ENCODE assay signal across 26 mouse cellular contexts in genomic region chr8:58023426-58024176, GRCm38 (mm10).
"Had no signal": no experiment of that assay in that cellular context is flagged by ENCODE, and none has a peak within 500 bp of the region (broad histone marks: within the 10 kb centered on the region; RNA-seq: fewer than 3 reads in every experiment).

No protein-coding gene starts in this region.

- H3K4me1 ChIP-seq: heart, embryonic 10.5 days; heart, embryonic 12.5 days; hindbrain, embryonic 10.5 days; hindbrain, embryonic 12.5 days; intestine, embryonic 15.5 days; kidney, embryonic 15.5 days; limb, embryonic 13.5 days had no signal

- H3K27me3 ChIP-seq: heart, embryonic 12.5 days; hindbrain, embryonic 12.5 days; intestine, embryonic 15.5 days; kidney, embryonic 15.5 days; limb, embryonic 13.5 days had no signal

- H3K27ac ChIP-seq: gastrocnemius, adult 2 months; heart, embryonic 10.5 days; hindbrain, embryonic 10.5 days; hindbrain, embryonic 12.5 days; hindbrain, embryonic 14.5 days; intestine, embryonic 15.5 days; kidney, embryonic 15.5 days; layer of hippocampus, adult 2 months; left cerebral cortex, adult 2 months; limb, embryonic 13.5 days had no signal

- ATAC-seq: forebrain, embryonic 16.5 days; hindbrain, embryonic 16.5 days; inflammation-experienced regulatory T-cells, adult 6 months; intestine, embryonic 15.5 days; intestine, postnatal 0 days had no signal

- H3K36me3 ChIP-seq: heart, embryonic 10.5 days; heart, embryonic 12.5 days; hindbrain, embryonic 10.5 days; hindbrain, embryonic 12.5 days; intestine, embryonic 15.5 days; kidney, embryonic 15.5 days; limb, embryonic 13.5 days had no signal

- H3K4me3 ChIP-seq: gastrocnemius, adult 2 months; heart, embryonic 10.5 days; heart, embryonic 12.5 days; hindbrain, embryonic 10.5 days; hindbrain, embryonic 12.5 days; intestine, embryonic 15.5 days; kidney, embryonic 15.5 days; layer of hippocampus, adult 2 months; left cerebral cortex, adult 2 months; limb, embryonic 13.5 days had no signal

- H3K4me2 ChIP-seq: heart, embryonic 12.5 days; hindbrain, embryonic 12.5 days; hindbrain, embryonic 14.5 days; intestine, embryonic 15.5 days; kidney, embryonic 15.5 days; limb, embryonic 13.5 days had no signal

- H3K9ac ChIP-seq: heart, embryonic 12.5 days; hindbrain, embryonic 12.5 days; hindbrain, embryonic 14.5 days; intestine, embryonic 15.5 days; kidney, embryonic 15.5 days; limb, embryonic 13.5 days had no signal

- DNase-seq: gastrocnemius, adult 2 months; gastrocnemius, postnatal 10 days; gastrocnemius, postnatal 25 days; heart, adult 18-20 months; heart, postnatal 10 days; heart, postnatal 4 days; kidney, adult 18-20 months; kidney, adult 9 months; kidney, postnatal 10 days; kidney, postnatal 25 days; kidney, postnatal 4 days; liver had no signal

- H3K9me3 ChIP-seq: heart, embryonic 12.5 days; hindbrain, embryonic 10.5 days; hindbrain, embryonic 12.5 days; intestine, embryonic 15.5 days; kidney, embryonic 15.5 days; limb, embryonic 13.5 days had no signal
